Mouse (Mus musculus) heart, postnatal 0 days (tissue): Measurements from ENCODE around the gene Psmc3.
A peak's percentile ranks its signal among the peaks of the same experiment; 100 is the strongest.

ENCODE experiments used
- CTCF ChIP-seq: IDR thresholded peaks from 2 replicates; pipeline ENCODE4 v1.5.1; 2016; ENCODE audit warnings: antibody characterized with exemption, control low read depth, low read depth
- EP300 ChIP-seq: IDR thresholded peaks from 2 replicates; pipeline ENCODE4 v1.6.1; 2016; ENCODE audit warnings: antibody characterized with exemption, low read depth

GRCm38 (mm10) chr2:91112491-91112890, 58.7 kb downstream of the Psmc3 start:
- TF ChIP-seq CTCF (no peak), EP300 (peak; percentile 81)
